Mouse (Mus musculus): ENCODE data around the gene Grik4. TPM values are rescaled to one million over a fixed set of nuclear protein-coding genes. Genes with fewer than 3 reads are reported as not detected.

Gene Grik4
- polyA plus RNA-seq, 1 experiment = not detected

- 59% methylated on average over 9 of the region's 9 CpGs for WGBS
- TF ChIP-seq CTCF (IDR thresholded peaks at IDR 0.05; ENCODE audit: insufficient read depth, low read depth, low read length) = no peak
- TF ChIP-seq POLR2A (IDR thresholded peaks at IDR 0.05; ENCODE audit: insufficient read depth, low read depth, low read length) = no peak
- no peak overlapping the region for H3K27ac ChIP-seq (ENCODE audit: insufficient read depth, low read depth, low read length)
- H3K4me1 ChIP-seq (ENCODE audit: control insufficient read depth, insufficient read depth, low read length) = no peaks in the 10 kb centered on the region
- H3K4me3 ChIP-seq (ENCODE audit: insufficient read depth, low read depth, low read length) = no peak overlapping the region
Observed at GRCm38 (mm10) chr9:42491780-42492179, 452.5 kb downstream of the Grik4 start.

GRCm38 (mm10) chr9:42490589-42491382, 453.5 kb downstream of the Grik4 start:
- WGBS = 90% methylated on average over 16 of the region's 16 CpGs
- H3K4me3 ChIP-seq (ENCODE audit: insufficient read depth, low read depth, low read length) = no peak overlapping the region
- H3K4me1 ChIP-seq (ENCODE audit: control insufficient read depth, insufficient read depth, low read length) = no peaks in the 10 kb centered on the region
- no peak overlapping the region for H3K27ac ChIP-seq (ENCODE audit: insufficient read depth, low read depth, low read length)
- TF ChIP-seq CTCF (IDR thresholded peaks at IDR 0.05; ENCODE audit: insufficient read depth, low read depth, low read length) (no peak), POLR2A (IDR thresholded peaks at IDR 0.05; ENCODE audit: insufficient read depth, low read depth, low read length) (no peak)

- Histone ChIP-seq H3K27ac (ENCODE audit: insufficient read depth, low read depth, low read length) (no peak overlapping the region), H3K4me3 (ENCODE audit: insufficient read depth, low read depth, low read length) (no peak overlapping the region), H3K4me1 (ENCODE audit: control insufficient read depth, insufficient read depth, low read length) (no peaks in the 10 kb centered on the region)
- WGBS = 92% methylated on average over 1 of the region's 1 CpGs
- TF ChIP-seq CTCF (IDR thresholded peaks at IDR 0.05; ENCODE audit: insufficient read depth, low read depth, low read length) = no peak
- no peak for TF ChIP-seq POLR2A (IDR thresholded peaks at IDR 0.05; ENCODE audit: insufficient read depth, low read depth, low read length)
Observed at GRCm38 (mm10) chr9:42488071-42488470, 456.2 kb downstream of the Grik4 start.

- H3K4me3 ChIP-seq (ENCODE audit: insufficient read depth, low read depth, low read length) = no peak overlapping the region
- no peak overlapping the region for H3K27ac ChIP-seq (ENCODE audit: insufficient read depth, low read depth, low read length)
- WGBS = 82% methylated on average over 4 of the region's 4 CpGs
- H3K4me1 ChIP-seq (ENCODE audit: control insufficient read depth, insufficient read depth, low read length) = no peaks in the 10 kb centered on the region
- TF ChIP-seq CTCF (IDR thresholded peaks at IDR 0.05; ENCODE audit: insufficient read depth, low read depth, low read length) (no peak), POLR2A (IDR thresholded peaks at IDR 0.05; ENCODE audit: insufficient read depth, low read depth, low read length) (no peak)
Observed at GRCm38 (mm10) chr9:42486913-42487312, 457.4 kb downstream of the Grik4 start.

GRCm38 (mm10) chr9:42484667-42485066, 459.6 kb downstream of the Grik4 start:
- Histone ChIP-seq H3K27ac (ENCODE audit: insufficient read depth, low read depth, low read length) (no peak overlapping the region), H3K4me1 (ENCODE audit: control insufficient read depth, insufficient read depth, low read length) (no peaks in the 10 kb centered on the region), H3K4me3 (ENCODE audit: insufficient read depth, low read depth, low read length) (no peak overlapping the region)
- WGBS = 100% methylated on average over 1 of the region's 1 CpGs
- TF ChIP-seq POLR2A (IDR thresholded peaks at IDR 0.05; ENCODE audit: insufficient read depth, low read depth, low read length) (no peak), CTCF (IDR thresholded peaks at IDR 0.05; ENCODE audit: insufficient read depth, low read depth, low read length) (no peak)

GRCm38 (mm10) chr9:42482944-42483343, 461.3 kb downstream of the Grik4 start:
- Histone ChIP-seq H3K27ac (ENCODE audit: insufficient read depth, low read depth, low read length) (no peak overlapping the region), H3K4me3 (ENCODE audit: insufficient read depth, low read depth, low read length) (no peak overlapping the region), H3K4me1 (ENCODE audit: control insufficient read depth, insufficient read depth, low read length) (no peaks in the 10 kb centered on the region)
- TF ChIP-seq POLR2A (IDR thresholded peaks at IDR 0.05; ENCODE audit: insufficient read depth, low read depth, low read length) = no peak
- no peak for TF ChIP-seq CTCF (IDR thresholded peaks at IDR 0.05; ENCODE audit: insufficient read depth, low read depth, low read length)
- 83% methylated on average over 1 of the region's 1 CpGs for WGBS

- WGBS = 91% methylated on average over 4 of the region's 4 CpGs
- Histone ChIP-seq H3K4me1 (ENCODE audit: control insufficient read depth, insufficient read depth, low read length) (0 out of 2 replicates have a peak, but pooled peaks cover 1% of the 10 kb centered on the region), H3K27ac (ENCODE audit: insufficient read depth, low read depth, low read length) (no peak overlapping the region), H3K4me3 (ENCODE audit: insufficient read depth, low read depth, low read length) (no peak overlapping the region)
- TF ChIP-seq POLR2A (IDR thresholded peaks at IDR 0.05; ENCODE audit: insufficient read depth, low read depth, low read length) (no peak), CTCF (IDR thresholded peaks at IDR 0.05; ENCODE audit: insufficient read depth, low read depth, low read length) (no peak)
Observed at GRCm38 (mm10) chr9:42476166-42476565, 468.1 kb downstream of the Grik4 start.

GRCm38 (mm10) chr9:42474244-42474643, 470.0 kb downstream of the Grik4 start:
- TF ChIP-seq CTCF (IDR thresholded peaks at IDR 0.05; ENCODE audit: insufficient read depth, low read depth, low read length) = no peak
- TF ChIP-seq POLR2A (IDR thresholded peaks at IDR 0.05; ENCODE audit: insufficient read depth, low read depth, low read length) = no peak
- WGBS = 86% methylated on average over 8 of the region's 8 CpGs
- Histone ChIP-seq H3K4me1 (ENCODE audit: control insufficient read depth, insufficient read depth, low read length) (peaks cover 11% of the 10 kb centered on the region), H3K27ac (ENCODE audit: insufficient read depth, low read depth, low read length) (no peak overlapping the region), H3K4me3 (ENCODE audit: insufficient read depth, low read depth, low read length) (no peak overlapping the region)

GRCm38 (mm10) chr9:42471921-42472747, 472.2 kb downstream of the Grik4 start:
- peaks cover 14% of the 10 kb centered on the region for H3K4me1 ChIP-seq (ENCODE audit: control insufficient read depth, insufficient read depth, low read length)
- peak overlapping the region; percentile 74 for H3K27ac ChIP-seq (ENCODE audit: insufficient read depth, low read depth, low read length)
- WGBS = 5% methylated on average over 49 of the region's 49 CpGs
- TF ChIP-seq POLR2A (IDR thresholded peaks at IDR 0.05; ENCODE audit: insufficient read depth, low read depth, low read length) (peak; percentile 37; the same call in 1 of the 2 replicates), CTCF (IDR thresholded peaks at IDR 0.05; ENCODE audit: insufficient read depth, low read depth, low read length) (no peak)
- peak overlapping the region; percentile 78 for H3K4me3 ChIP-seq (ENCODE audit: insufficient read depth, low read depth, low read length)

Data from olfactory bulb, adult 2 months (tissue).